Mouse (Mus musculus) liver, embryonic 14.5 days (tissue): ENCODE data around the gene Lgals12.

Experiments used
- CTCF ChIP-seq: IDR thresholded peaks from 2 replicates; pipeline ENCODE4 v1.5.1; 2016; ENCODE audit warnings: antibody characterized with exemption, low read depth, control low read depth
- EP300 ChIP-seq: IDR thresholded peaks from 2 replicates; pipeline ENCODE4 v1.6.1; 2016; ENCODE audit warnings: antibody characterized with exemption, low read depth

- TF ChIP-seq EP300 (no peak), CTCF (no peak)
Observed at GRCm38 (mm10) chr19:7568364-7568763, 38.6 kb downstream of the Lgals12 start.
